Mouse (Mus musculus) mesoderm, embryonic 11.5 days (tissue): ENCODE measurements around the gene Erich4.

Experiments used
- DNase-seq: peaks from one replicate; pipeline ENCODE4 v3.0.0-alpha.2; 2012; ENCODE audit warnings: low read depth, low spot score

Gene Erich4

GRCm38 (mm10) chr7:25615706-25616011, at the start of gene Erich4:
Erich4 (minus strand) TSS chr7:25615892.
- no peak for DNase-seq

- DNase-seq = peak; percentile 100
These were observed 43.2 kb upstream of the Erich4 start, which contains the start of the genes Bckdha and Exosc5 for GRCm38 (mm10) chr7:25658657-25659472. Bckdha (minus strand) TSS chr7:25658981. Exosc5 (plus strand) TSS chr7:25659164.

GRCm38 (mm10) chr7:25657785-25658184, 42.1 kb upstream of the Erich4 start:
- no peak for DNase-seq

GRCm38 (mm10) chr7:25655601-25656428, 40.1 kb upstream of the Erich4 start:
- no peak for DNase-seq

- DNase-seq = no peak
These were observed 36.6 kb upstream of the Erich4 start for GRCm38 (mm10) chr7:25652244-25652759.

- no peak for DNase-seq
These were observed 35.6 kb upstream of the Erich4 start for GRCm38 (mm10) chr7:25651281-25651680.

GRCm38 (mm10) chr7:25649839-25650238, 34.1 kb upstream of the Erich4 start:
- DNase-seq = no peak

GRCm38 (mm10) chr7:25647574-25648123, 32.0 kb upstream of the Erich4 start:
- DNase-seq = no peak

GRCm38 (mm10) chr7:25645074-25645473, 29.4 kb upstream of the Erich4 start:
- no peak for DNase-seq

- no peak for DNase-seq
These were observed 28.9 kb upstream of the Erich4 start for GRCm38 (mm10) chr7:25644631-25645030.

- no peak for DNase-seq
These were observed 28.4 kb upstream of the Erich4 start for GRCm38 (mm10) chr7:25644136-25644535.

GRCm38 (mm10) chr7:25639754-25640153, 24.1 kb upstream of the Erich4 start:
- no peak for DNase-seq

GRCm38 (mm10) chr7:25637099-25637498, 21.4 kb upstream of the Erich4 start:
- no peak for DNase-seq

GRCm38 (mm10) chr7:25636373-25636772, 20.7 kb upstream of the Erich4 start:
- DNase-seq = no peak

GRCm38 (mm10) chr7:25632679-25633078, 17.0 kb upstream of the Erich4 start:
- DNase-seq = no peak

GRCm38 (mm10) chr7:25628323-25628620, 12.6 kb upstream of the Erich4 start:
- no peak for DNase-seq

- peak; percentile 35 for DNase-seq
These were observed 12.0 kb upstream of the Erich4 start for GRCm38 (mm10) chr7:25627431-25628322.

GRCm38 (mm10) chr7:25626509-25627430, 11.1 kb upstream of the Erich4 start, which contains the start of gene B3gnt8:
B3gnt8 (plus strand) TSS chr7:25626654.
- no peak for DNase-seq

GRCm38 (mm10) chr7:25625594-25626250, 10.0 kb upstream of the Erich4 start:
- no peak for DNase-seq

GRCm38 (mm10) chr7:25624851-25625250, 9.2 kb upstream of the Erich4 start:
- no peak for DNase-seq
